Mouse (Mus musculus) adrenal gland, postnatal 36 days (tissue): Measurements from ENCODE around the gene Disp2. TPM values are rescaled to one million over a fixed set of nuclear protein-coding genes. Genes with fewer than 3 reads are reported as not detected.

Experiments
- DNase-seq, 2 experiments: peaks; one replicate each; pipeline ENCODE4 v3.0.0; 2021; ENCODE audit warnings: mixed read lengths in 1 of 2
- total RNA-seq, 2 experiments: library from RNA; stranded (reverse); gene quantifications; 2 replicates each; pipeline ENCODE4 v1.2.3; 2021

Gene Disp2
- total RNA-seq, 2 experiments from 2014 or later, result 20.6 to 26.4 TPM

DNA sequence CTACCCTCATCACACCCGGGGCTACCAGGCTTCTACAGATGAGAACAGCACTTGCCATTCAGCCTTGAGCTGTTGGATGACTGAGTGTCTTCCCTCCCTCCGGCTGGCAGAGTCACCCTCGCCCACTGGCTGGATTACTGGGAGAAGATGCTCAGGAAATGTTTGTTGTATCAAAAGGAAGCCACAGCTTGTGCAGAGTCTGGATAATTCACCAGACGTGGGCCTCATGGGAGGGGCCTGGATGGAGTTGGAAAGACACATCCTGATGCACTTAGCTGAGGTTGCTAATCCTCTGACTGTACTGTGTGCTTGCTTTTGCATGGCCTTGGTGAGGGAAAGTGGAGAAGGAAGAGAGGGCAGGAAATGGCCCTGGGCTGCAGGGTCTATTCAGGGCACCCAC, 23.4 kb upstream of the Disp2 start:
- DNase-seq, result no peak

DNA sequence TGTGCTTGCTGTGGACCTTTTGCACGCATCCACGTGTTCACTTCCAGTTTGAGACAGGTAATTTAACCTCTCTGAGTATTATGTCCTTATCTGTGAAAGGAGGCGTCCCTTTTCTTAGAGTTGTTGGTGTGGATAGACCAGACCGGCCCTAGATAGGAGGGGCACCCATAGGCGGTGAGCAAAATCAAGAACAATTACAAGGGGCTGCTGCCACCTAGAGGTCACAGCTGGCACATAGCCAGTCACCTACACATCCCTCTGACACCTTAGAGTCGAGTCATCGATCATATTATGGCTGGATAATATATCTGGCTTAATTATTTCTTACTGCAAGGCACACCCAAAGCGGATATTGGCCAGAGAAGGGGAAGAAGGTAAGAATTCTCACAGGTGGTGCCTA, 19.7 kb upstream of the Disp2 start:
- peak; percentile 40 to 61 for DNase-seq

DNA sequence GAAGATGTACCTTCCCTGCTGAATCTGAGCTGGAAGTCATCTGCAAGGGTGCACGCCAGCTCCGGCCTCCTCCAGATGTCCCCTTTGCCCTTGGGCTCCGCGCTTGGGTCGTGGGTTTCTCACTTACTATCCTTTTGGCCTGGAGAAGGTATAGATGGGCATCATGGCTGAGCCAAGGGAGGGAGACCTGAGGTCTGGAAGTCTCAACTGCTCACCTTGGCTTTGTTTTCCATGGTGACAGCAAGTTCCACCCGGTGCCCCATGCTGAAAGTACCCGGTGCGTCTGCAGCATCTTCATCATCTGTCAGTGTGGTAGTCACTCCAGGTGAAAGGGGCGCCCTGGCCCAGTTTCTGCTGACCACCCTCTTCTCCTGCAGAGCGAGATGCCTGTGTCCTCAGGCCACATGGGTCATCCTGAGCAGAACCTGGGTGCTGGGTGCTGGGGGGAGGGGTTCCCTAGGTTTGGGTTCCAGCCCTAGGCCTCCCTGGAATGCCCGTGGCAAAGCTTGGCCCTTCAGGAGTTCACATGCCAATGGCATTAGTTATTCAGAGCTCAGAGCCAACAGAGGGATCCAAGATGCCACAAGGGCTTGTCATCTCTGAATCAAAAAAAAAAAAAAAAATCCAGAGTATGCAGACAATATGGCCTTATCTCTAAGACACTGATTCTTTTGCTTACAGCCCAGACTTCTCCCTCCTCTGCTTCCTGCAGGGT, 19.1 kb upstream of the Disp2 start:
- peak in 1 of 2 experiments; percentile 41 for DNase-seq

DNA sequence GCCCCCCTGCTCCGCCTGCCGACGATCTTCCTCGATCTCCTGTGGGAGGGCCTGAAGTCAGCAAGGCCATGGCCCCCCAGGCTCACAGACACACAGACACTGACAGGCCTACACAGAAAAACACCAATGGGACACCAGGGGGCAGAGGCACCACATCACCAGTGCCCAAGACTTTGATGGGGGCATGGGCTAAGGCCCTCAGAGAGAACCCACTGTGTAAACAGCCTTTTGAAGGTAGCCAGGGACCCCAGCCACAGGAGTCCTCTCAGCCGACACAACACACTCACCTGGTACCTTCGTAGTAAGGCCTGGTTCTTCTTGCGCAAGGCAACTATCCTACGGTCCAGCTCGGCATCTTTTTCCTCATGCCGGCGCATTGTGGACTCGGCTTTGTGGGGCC, 18.2 kb upstream of the Disp2 start:
- no peak for DNase-seq

DNA sequence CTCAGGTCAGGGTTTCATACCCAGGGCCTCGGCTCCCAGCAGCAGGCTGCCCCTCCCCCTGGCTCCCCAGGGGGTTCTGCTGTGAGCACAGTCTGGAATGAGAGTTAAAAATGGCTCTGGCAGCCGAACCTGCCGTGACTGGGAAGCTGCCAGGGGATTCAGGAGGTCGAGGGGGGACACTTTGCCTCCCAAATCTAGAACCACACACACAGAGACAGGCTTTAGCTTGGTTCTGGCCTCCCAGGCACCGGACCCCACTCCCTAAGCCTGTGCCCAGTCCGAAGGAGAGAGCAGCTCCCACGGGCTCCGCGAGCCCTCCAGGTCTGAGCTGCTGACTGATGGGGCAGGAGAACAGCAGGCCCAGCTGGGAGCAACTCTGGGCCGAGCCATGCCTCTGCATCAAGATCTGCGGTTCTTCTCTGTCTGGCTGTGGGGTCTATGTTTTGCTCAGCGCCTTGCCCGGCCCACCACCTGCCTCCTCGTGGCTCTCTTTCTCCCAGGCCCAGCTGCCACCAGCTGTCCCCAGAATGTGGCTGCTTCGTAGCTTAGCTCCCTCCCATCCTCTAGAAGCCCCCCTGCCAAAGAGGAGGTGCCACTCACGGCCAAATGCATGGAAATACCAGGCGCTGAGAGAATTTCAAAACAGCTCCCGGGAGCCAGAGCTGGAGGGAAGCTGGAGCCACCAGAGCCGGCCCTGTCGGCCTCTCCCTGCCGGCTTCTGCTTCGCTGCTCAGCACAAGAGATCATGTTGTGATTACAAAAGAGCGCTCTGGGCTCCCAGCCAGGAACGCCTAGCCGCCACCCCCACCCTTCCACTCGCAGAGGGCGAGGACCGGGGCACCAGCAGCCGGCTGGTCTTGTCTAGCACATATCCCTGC, 17.4 kb upstream of the Disp2 start, which contains the start of gene Ccdc9b:
Ccdc9b (minus strand) TSS at position 756 of the 878 bp plus-strand sequence.
- peak; percentile 96 to 97 for DNase-seq

DNA sequence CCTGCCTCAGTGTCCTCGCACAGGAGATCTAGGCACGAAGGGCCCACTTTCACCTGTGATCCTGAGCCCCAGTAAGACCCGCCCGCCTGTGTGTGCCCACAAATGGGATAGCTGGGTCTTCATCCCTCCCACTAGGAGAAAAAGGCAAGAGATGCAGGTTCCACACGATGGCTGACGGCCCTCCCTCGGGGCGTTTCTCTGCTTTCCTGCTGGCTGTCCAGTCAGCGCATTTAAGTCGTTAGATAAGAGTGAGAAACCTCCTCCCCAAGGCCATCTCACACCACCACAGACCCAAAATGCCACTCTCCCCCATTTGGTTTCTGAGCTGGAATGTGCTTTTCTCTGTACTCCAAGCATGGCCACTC, 16.8 kb upstream of the Disp2 start:
- DNase-seq, result no peak

DNA sequence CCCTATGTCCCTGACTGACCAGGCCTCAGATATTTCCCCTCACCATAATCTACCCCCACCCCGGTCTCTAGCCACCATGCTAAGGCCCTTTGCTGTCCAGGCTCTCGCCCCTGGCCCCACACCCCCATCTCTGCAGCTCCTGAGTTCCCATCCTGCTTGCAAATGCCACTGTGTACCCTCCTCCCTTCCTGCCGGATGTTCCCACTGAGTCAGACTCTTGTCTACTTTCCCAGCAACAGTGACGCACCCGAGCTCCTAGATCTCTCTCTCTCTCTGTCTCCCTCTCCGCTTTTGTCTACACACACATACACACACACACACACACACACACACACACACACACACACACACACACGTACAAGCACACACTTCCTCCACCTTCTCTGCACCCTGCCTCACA, 16.1 kb upstream of the Disp2 start:
- peak; percentile 38 to 61 for DNase-seq

DNA sequence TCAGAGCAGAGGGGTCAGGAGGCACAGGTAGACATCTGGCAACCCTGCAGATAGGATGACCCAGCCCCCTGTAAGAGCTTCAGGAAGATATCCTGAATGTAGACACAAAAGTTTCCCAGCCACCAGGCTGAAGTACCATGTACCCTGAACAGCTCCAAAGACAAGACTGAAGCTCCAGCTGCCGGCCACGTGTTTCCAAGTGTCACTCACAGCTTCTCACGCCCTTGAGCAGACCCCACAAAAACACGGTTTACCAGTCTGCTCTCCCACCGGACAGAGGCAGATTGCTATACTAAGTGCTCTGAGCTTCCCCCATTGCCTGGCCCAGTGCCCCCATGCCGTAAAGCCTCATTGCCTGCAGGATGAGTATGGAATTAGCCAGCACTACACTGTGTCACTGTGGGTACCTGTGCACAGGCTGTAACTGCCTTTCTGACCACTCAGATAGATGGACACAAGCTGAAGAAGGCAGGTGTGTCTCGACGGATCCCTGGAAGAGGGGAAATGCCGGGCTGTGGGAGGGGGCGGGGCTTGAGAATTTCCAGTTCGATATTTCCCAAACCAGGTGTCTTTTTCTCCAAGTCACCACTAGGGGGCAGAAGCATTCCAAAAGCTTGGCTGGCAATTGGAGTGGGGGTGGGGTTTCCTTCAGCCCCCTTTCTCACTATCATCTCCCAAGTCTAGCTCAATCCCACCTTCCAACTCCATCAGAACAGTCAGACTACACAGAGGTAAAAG, 15.3 kb upstream of the Disp2 start:
- peak; percentile 39 to 65 for DNase-seq

DNA sequence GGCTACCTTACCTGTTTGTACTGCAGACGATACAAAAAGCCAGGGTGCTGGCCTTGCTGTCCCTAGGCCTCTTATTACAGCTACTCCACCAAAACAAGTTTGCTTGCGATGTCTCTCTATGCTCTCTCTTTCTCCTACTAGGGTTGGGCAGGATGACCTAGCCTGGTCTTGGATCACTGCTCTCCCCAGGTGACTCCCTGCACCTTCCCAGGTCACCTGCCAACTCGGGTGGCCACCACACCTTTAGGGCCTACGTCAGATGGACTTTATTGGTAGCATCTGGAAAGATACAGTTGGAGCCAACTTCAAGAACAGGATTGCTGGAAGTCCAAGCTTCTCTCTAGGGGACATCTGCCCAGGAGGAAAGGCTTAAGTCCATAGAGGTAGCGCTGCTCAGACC, 14.6 kb upstream of the Disp2 start:
- no peak for DNase-seq

DNA sequence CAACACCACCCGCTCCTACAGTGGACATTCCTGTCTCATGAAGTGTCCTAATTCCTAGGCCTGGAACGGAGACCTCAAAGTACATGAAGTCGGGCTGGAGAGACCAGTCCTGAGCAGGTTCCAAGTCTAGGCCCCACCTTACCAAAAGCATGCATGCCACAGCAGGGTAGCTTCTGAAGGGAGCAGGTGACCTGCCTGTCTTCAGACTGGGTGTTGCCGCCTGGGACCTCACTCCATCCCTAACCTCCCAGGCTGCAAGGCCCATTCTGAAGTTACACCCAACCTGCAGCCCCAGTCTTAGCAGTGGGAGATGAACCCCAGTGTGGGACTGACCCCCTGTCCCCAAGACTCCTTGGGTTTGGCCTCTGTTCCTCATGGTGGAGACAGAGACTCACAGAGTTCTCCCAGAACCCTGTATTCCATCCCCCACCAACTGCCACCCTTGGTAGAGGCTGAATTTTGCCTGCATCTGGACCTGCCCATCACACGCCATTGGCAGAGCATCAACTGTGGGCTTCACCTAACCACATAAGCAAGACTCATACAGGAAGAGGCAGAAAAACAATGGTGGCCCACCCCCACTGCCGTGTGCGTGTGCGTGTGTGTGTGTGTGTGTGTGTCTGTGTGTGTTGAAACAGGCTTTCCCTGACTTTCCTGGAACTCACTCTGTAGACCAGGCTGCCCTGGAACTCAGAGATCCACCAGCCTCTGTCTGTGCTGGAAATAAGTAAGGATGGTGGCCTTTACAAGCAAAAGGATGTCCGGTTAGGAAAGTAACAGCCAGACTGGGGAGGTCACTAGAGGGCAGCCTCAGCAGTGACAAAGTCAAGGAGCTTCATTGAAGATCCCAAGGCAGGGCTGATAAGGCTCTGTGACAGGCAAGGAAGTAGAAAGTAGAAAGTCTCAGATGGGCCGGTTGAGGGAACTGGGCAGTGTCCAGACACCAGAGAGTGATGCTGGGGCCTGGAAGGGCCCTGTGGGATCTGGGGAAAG, 13.2 kb upstream of the Disp2 start:
- DNase-seq, result no peak

DNA sequence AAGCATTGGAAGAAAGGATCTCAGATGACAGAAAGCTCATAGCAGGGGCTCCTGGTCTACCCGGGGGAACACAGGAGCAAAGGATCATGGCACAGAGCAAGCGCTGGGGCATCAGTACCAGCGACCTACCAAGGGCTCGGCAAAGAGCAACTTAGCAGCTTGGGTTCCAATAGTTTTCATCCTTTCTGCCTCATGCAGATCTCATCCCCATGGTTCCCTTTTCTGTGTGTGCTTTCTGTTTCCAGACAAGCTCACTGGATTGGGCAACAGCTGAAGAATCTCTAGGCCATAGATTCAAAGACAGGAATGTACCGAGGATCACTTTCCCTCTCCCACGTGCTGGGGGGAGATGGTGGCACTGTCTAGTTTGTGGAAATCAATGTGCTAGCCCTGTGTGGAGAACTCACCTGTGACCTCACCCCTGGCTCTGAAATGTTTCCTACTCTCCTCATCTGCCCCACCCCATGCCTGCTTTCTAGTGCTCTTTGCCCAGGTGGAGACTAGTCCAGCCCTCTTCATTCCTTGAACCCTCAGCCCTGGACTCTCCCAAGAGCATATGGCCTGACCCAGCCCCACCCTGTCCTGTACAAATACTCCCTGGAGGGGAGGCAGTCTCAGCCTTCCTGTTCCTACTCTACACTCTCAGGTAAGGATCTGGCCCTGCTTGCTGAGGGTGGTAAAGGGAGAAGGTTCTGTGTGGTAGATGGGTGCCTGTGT, 7.2 kb upstream of the Disp2 start, which contains the start of gene Phgr1:
Phgr1 (plus strand) TSS at position 612 of the 717 bp plus-strand sequence.
- no peak for DNase-seq

DNA sequence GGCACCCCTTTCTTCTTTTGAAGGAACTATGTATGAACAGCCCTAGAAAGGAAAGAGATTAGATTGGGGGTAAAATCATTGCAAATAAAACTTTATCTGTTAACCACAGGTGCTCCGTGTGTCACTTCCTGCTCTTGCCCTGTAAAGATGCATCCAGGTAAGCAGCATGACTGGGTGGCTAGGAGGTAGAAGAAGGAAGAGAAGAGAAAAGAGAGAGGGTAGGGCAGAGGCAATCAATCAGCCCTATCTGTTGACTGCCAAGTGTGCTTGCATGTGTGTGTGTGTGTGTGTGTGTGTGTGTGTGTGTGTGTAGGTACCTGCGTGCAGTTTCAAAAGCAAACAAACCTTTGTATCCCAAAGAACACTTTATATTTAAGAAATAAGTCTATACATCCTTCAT, 5.0 kb upstream of the Disp2 start:
- DNase-seq, result no peak

DNA sequence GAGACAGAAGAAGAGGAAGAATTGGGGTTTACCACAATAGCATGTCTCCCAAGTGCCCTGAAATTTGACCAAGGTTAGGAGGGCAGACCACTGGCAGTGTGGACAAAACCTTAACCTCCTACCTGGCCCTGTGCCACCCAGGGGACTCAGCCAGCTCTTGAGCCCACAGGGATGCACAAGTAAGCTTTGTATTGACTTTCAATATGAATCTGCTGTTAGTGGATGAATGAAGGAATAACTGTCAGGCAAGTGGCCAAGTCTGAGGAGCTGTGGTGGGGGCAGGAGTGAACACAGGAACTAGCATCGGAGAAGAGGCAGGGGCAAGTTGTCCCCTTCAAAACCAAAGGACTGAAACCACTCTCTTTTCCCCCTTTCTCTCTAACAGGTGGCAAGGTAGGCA, 4.1 kb upstream of the Disp2 start:
- DNase-seq, result no peak

DNA sequence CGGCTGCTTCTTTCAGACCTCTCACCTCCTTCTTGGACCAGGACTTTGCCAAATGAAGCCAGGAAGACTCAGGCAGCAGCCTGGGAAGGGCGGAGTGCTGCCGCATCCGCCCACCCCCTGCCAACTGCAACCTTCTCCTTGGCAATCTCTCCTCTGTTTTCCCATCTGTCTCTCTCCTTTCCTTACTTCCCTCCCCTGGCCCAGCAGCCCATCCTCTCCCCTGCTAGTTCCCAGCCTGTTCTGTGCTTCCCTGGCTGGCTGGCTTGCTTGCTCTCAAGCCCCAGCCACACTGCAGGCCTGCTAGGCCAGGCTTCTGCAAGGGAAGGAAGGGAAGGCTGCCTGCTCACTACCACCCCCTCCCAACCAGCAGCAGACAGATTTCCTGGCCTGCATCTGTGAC, 3.7 kb upstream of the Disp2 start:
- no peak for DNase-seq

DNA sequence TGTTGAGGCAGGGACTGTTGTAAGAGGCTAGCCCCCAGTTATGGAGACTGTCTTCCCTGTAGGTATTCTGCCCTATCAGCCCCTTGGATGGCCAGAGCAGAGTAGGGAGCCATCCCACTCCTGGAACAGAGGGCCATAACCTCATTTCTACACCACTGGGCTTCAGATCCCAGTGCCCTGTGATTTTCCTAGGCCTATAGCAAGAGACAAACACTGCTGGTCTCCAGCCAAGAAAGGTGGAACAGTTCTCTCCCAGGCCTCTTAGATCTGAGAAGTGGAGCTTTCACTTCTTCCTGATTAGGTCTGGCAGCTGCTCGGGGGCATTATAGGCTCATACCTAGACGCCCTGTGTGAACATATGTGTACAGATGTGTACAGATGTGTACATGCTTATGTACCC, 3.2 kb upstream of the Disp2 start:
- no peak for DNase-seq

DNA sequence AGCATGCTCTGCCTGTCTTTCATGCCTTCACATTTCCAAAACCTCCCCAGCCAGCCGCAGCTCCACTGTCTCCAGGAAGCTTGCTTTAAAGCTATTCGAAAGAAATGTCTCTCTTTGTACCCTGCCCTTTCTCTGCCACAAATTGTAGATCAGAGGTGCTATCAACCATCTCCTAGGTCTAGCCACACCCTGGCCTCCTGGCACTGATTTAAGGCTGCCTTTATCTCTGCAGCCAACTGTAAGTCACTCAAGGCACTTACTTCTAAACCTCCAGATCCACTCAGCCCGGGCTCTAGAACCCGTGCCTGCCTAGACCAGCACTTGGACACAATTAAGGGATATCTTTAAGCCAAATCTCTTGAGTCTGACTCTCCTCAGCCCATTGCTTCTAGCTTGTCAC, 1.1 kb upstream of the Disp2 start:
- no peak for DNase-seq

DNA sequence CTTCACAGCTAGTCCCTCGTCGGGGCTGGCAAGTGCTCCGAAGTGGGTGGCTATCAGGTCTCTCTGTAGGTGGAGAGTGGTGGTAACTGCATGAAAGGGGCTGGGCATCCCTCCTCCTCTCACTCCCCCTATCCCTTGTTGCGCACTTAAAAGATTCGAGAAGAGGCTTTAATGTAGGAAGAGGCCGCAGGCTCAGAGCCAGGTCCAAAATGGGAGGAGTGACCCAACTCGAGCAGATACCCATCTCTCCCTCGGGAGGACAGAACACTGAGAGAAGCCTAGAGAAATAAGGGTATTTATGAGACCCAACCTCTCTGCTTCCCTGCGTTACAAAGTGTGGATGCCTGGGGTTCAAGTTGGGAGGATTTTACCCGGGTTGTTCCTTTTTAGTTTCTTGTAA, 454 bp upstream of the Disp2 start:
- DNase-seq, result no peak

DNA sequence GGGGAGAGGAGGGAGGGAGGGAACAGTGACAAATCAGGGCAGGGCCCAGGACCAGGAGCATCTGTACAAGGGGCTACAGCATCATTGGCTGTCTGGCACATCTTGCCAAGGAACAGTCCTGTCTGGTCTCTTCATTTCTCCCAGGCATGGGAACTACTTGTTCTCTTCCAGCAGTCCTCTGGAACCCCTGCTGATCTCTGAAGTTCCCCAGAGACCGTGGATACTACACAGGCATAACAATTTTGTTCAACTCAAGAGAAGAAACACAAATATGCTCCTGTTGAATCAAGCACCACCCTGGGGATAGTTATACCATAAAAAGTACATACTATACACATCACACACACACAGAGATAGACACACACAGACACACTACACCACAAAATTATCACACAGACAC, 1.6 kb downstream of the Disp2 start:
- no peak for DNase-seq

DNA sequence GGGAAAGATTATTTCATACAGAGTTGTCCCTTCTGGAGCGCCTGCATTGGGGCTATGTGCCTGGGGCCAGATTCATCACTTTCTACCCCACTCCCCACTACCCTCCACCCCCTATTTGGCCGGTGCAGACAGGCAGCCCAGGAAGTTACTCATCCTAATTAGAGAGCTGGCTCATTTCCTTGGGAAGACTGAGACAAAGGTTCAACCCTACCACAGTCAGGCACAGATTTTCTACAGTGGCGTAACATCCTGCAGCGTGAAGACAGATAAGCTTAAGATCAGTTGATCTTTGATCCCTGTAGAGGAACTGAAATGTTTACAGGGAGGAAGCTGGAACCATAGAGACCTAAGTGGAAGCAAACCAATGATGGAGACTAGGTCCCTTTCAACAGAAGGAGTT, 2.8 kb downstream of the Disp2 start:
- DNase-seq, result no peak

DNA sequence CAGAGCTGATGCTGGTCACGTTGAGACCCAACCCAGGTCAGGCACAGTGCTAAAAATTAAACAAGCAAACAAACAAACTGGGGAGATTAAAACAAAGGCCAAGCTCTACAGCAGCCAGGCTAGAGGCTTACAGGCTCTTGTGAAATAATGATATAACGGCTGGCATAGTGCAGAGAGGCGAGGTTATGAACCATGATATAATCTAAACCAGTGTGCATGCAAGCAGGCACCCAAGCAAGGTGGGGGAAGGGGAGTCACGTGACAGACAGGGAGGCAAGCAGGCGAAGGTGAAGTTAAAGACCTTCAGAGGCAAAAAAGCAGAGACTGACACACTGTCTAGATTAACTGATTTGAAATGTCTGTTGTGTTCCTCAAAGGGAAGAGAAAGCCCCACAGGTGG, 3.6 kb downstream of the Disp2 start:
- DNase-seq, result no peak

DNA sequence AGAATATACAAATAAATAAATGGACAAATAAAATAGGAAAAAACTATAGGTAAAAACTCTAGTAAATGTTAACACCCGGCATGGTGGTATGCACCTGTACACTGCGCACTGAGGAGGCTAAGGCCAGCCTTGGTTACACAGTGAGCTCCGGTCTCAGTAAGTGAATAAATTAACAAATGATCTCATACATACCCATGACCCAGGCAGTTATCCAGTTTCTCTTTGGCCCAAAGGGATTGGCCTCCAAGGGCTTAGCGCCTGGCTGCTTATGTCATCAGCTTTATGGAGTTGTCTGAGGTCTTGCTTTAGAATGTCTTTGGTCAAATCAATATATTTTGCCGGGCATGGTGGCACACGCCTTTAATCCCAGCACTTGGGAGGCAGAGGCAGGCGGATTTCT, 4.1 kb downstream of the Disp2 start:
- no peak for DNase-seq
